Mouse (Mus musculus): ENCODE measurements around the gene Hist3h2a.

DNA sequence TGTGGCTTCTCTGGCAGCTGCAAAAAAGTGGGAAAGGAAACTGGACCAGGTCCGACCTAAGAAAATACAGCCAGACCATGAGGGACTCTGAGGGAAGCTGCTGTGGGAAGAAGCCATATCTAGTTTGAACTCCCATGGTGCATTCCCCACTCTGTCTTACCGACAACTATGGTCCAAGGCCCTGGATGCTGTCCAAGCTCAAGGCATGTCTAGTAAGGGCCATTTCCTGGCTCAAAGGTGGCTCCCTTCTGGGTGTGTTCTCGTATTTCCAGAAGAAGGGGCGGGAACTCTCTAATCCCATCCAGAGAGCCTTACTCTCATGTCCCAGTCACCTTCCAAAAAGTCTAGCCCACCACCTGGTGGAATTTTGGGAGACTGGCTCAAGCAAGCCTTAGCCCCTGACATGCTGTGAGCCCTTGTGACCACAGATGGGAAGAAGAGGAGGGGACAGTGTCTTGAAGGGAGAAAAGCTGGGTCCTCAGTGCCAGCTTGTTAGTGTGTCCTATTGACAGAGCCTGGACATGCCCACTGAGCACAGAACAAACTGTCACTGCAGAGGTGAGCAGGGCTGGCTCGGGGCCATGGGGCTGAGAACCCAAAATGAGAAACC is 26.0 kb downstream of the Hist3h2a start:
- TF ChIP-seq POLR2A (IDR thresholded peaks at IDR 0.05; ENCODE audit: low read depth, low read length) (no peak), CTCF (IDR thresholded peaks at IDR 0.05; ENCODE audit: extremely low read depth, insufficient read depth, insufficient read length, insufficient replicate concordance) (no peak)
